Mouse (Mus musculus): Measurements from ENCODE around the gene Ncmap. TPM values are rescaled to one million over a fixed set of nuclear protein-coding genes. Genes with fewer than 3 reads are reported as not detected.

Ncmap gene
- total RNA-seq (2014; fragmentation: Nextera tagmentation) (not detected in 2 replicates), total RNA-seq (2017) (not detected in 2 replicates), polyA plus RNA-seq (2012) (0.43 TPM in 1 of 2 replicates, not detected in the other)

GRCm38 (mm10) chr4:135397991-135398390 is at the start of gene Ncmap:
Gene Ncmap (minus strand): TSS chr4:135398227.
- ATAC-seq (ENCODE audit: extremely low read depth, insufficient number of reproducible peaks, low FRiP score, poor library complexity, severe bottlenecking): no peak
- Histone ChIP-seq H3K4me1 (ENCODE audit: insufficient read depth, low read depth, low read length) (no peaks in the 10 kb centered on the region), H3K36me3 (replicated peaks) (no peaks in the 10 kb centered on the region), H3K27me3 (ENCODE audit: insufficient read depth, low read length) (peaks cover 8% of the 10 kb centered on the region; the same call in 1 of the 2 replicates), H3K4me3 (ENCODE audit: low read depth, low read length) (no peak within 1 kb of the TSS), H3K9me3 (replicated peaks) (no peaks in the 10 kb centered on the region; the same call in 1 of the 2 replicates)
- TF ChIP-seq GATA2 (IDR thresholded peaks at IDR 0.05; ENCODE audit: borderline replicate concordance, low read depth, low read length) (no peak), POLR2AphosphoS5 (IDR thresholded peaks at IDR 0.05; ENCODE audit: insufficient replicate concordance, low read depth, low read length) (no peak), CTCF (IDR thresholded peaks at IDR 0.05; ENCODE audit: low read depth, low read length) (no peak), TAL1 (conservative IDR thresholded peaks at IDR 0.05; ENCODE audit: low read depth, low read length) (no peak), GATA1 (IDR thresholded peaks at IDR 0.05; ENCODE audit: borderline replicate concordance, low read length) (no peak)
- no peak for DNase-seq (ENCODE audit: low spot score)

- H3K9me3 ChIP-seq (replicated peaks): no peaks in the 10 kb centered on the region
- H3K27me3 ChIP-seq (ENCODE audit: insufficient read depth, low read length): peaks cover 3% of the 10 kb centered on the region; the same call in 1 of the 2 replicates
- no peak overlapping the region for H3K4me3 ChIP-seq (ENCODE audit: low read depth, low read length)
- no peaks in the 10 kb centered on the region for H3K36me3 ChIP-seq (replicated peaks)
- ATAC-seq (ENCODE audit: extremely low read depth, insufficient number of reproducible peaks, low FRiP score, poor library complexity, severe bottlenecking): no peak
- TF ChIP-seq GATA1 (IDR thresholded peaks at IDR 0.05; ENCODE audit: borderline replicate concordance, low read length) (no peak), CTCF (IDR thresholded peaks at IDR 0.05; ENCODE audit: low read depth, low read length) (no peak), GATA2 (IDR thresholded peaks at IDR 0.05; ENCODE audit: borderline replicate concordance, low read depth, low read length) (no peak), POLR2AphosphoS5 (IDR thresholded peaks at IDR 0.05; ENCODE audit: insufficient replicate concordance, low read depth, low read length) (no peak), TAL1 (conservative IDR thresholded peaks at IDR 0.05; ENCODE audit: low read depth, low read length) (no peak)
- DNase-seq (ENCODE audit: low spot score): no peak
- H3K4me1 ChIP-seq (ENCODE audit: insufficient read depth, low read depth, low read length): peaks cover 17% of the 10 kb centered on the region
These were observed 44.4 kb upstream of the Ncmap start for GRCm38 (mm10) chr4:135442473-135442872.

GRCm38 (mm10) chr4:135439904-135440522 is 42.0 kb upstream of the Ncmap start:
- peaks cover 23% of the 10 kb centered on the region for H3K4me1 ChIP-seq (ENCODE audit: insufficient read depth, low read depth, low read length)
- no peaks in the 10 kb centered on the region for H3K36me3 ChIP-seq (replicated peaks)
- DNase-seq (ENCODE audit: low spot score): no peak
- TF ChIP-seq CTCF (IDR thresholded peaks at IDR 0.05; ENCODE audit: low read depth, low read length): peak; percentile 64
- no peak for TF ChIP-seq GATA2 (IDR thresholded peaks at IDR 0.05; ENCODE audit: borderline replicate concordance, low read depth, low read length)
- no peak overlapping the region for H3K4me3 ChIP-seq (ENCODE audit: low read depth, low read length)
- ATAC-seq (ENCODE audit: extremely low read depth, insufficient number of reproducible peaks, low FRiP score, poor library complexity, severe bottlenecking): no peak; the same call in none of the 2 replicates
- H3K27me3 ChIP-seq (ENCODE audit: insufficient read depth, low read length): no peaks in the 10 kb centered on the region
- no peaks in the 10 kb centered on the region for H3K9me3 ChIP-seq (replicated peaks)

- H3K4me3 ChIP-seq (ENCODE audit: low read depth, low read length): no peak overlapping the region; the same call in 1 of the 2 replicates
- H3K36me3 ChIP-seq (replicated peaks): no peaks in the 10 kb centered on the region
- H3K9me3 ChIP-seq (replicated peaks): no peaks in the 10 kb centered on the region
- no peaks in the 10 kb centered on the region for H3K27me3 ChIP-seq (ENCODE audit: insufficient read depth, low read length)
- peaks cover 29% of the 10 kb centered on the region for H3K4me1 ChIP-seq (ENCODE audit: insufficient read depth, low read depth, low read length)
- no peak for TF ChIP-seq CTCF (IDR thresholded peaks at IDR 0.05; ENCODE audit: low read depth, low read length)
- TF ChIP-seq TAL1 (conservative IDR thresholded peaks at IDR 0.05; ENCODE audit: low read depth, low read length): no peak
- TF ChIP-seq GATA2 (IDR thresholded peaks at IDR 0.05; ENCODE audit: borderline replicate concordance, low read depth, low read length): no peak
- TF ChIP-seq POLR2AphosphoS5 (IDR thresholded peaks at IDR 0.05; ENCODE audit: insufficient replicate concordance, low read depth, low read length): no peak
- TF ChIP-seq GATA1 (IDR thresholded peaks at IDR 0.05; ENCODE audit: borderline replicate concordance, low read length): no peak
- DNase-seq (ENCODE audit: low spot score): peak; percentile 88
- peak; percentile 86 for ATAC-seq (ENCODE audit: extremely low read depth, insufficient number of reproducible peaks, low FRiP score, poor library complexity, severe bottlenecking)
These were observed 41.2 kb upstream of the Ncmap start for GRCm38 (mm10) chr4:135439188-135439647.

- Histone ChIP-seq H3K4me1 (ENCODE audit: insufficient read depth, low read depth, low read length) (peaks cover 39% of the 10 kb centered on the region), H3K27me3 (ENCODE audit: insufficient read depth, low read length) (no peaks in the 10 kb centered on the region), H3K4me3 (ENCODE audit: low read depth, low read length) (no peak overlapping the region), H3K9me3 (replicated peaks) (no peaks in the 10 kb centered on the region), H3K36me3 (replicated peaks) (no peaks in the 10 kb centered on the region)
- TF ChIP-seq GATA2 (IDR thresholded peaks at IDR 0.05; ENCODE audit: borderline replicate concordance, low read depth, low read length) (no peak), GATA1 (IDR thresholded peaks at IDR 0.05; ENCODE audit: borderline replicate concordance, low read length) (no peak), POLR2AphosphoS5 (IDR thresholded peaks at IDR 0.05; ENCODE audit: insufficient replicate concordance, low read depth, low read length) (no peak), CTCF (IDR thresholded peaks at IDR 0.05; ENCODE audit: low read depth, low read length) (no peak), TAL1 (conservative IDR thresholded peaks at IDR 0.05; ENCODE audit: low read depth, low read length) (no peak)
- DNase-seq (ENCODE audit: low spot score) (no peak), ATAC-seq (ENCODE audit: extremely low read depth, insufficient number of reproducible peaks, low FRiP score, poor library complexity, severe bottlenecking) (no peak)
These were observed 39.9 kb upstream of the Ncmap start for GRCm38 (mm10) chr4:135437924-135438323.

GRCm38 (mm10) chr4:135436291-135436690 is 38.3 kb upstream of the Ncmap start:
- ATAC-seq (ENCODE audit: extremely low read depth, insufficient number of reproducible peaks, low FRiP score, poor library complexity, severe bottlenecking) (no peak), DNase-seq (ENCODE audit: low spot score) (no peak)

More at GRCm38 (mm10) chr4:135436291-135436690, 38.3 kb upstream of the Ncmap start:
- TF ChIP-seq TAL1 (conservative IDR thresholded peaks at IDR 0.05; ENCODE audit: low read depth, low read length): no peak
- TF ChIP-seq POLR2AphosphoS5 (IDR thresholded peaks at IDR 0.05; ENCODE audit: insufficient replicate concordance, low read depth, low read length): no peak
- TF ChIP-seq GATA1 (IDR thresholded peaks at IDR 0.05; ENCODE audit: borderline replicate concordance, low read length): no peak
- no peak for TF ChIP-seq CTCF (IDR thresholded peaks at IDR 0.05; ENCODE audit: low read depth, low read length)
- no peak for TF ChIP-seq GATA2 (IDR thresholded peaks at IDR 0.05; ENCODE audit: borderline replicate concordance, low read depth, low read length)
- peaks cover 41% of the 10 kb centered on the region for H3K4me1 ChIP-seq (ENCODE audit: insufficient read depth, low read depth, low read length)
- no peaks in the 10 kb centered on the region for H3K9me3 ChIP-seq (replicated peaks)
- H3K4me3 ChIP-seq (ENCODE audit: low read depth, low read length): no peak overlapping the region
- no peaks in the 10 kb centered on the region for H3K27me3 ChIP-seq (ENCODE audit: insufficient read depth, low read length)
- no peaks in the 10 kb centered on the region for H3K36me3 ChIP-seq (replicated peaks)
